Mouse (Mus musculus) T-helper 2 cell (primary cell): ENCODE results near the gene Zxdc.

ENCODE experiments used
- in situ Hi-C: fragments of 300-600 bp; cut with MboI, MseI; formaldehyde crosslinking; loops from one replicate; pipeline ENCODE4 v1.15.1; 2025; ENCODE audit warnings: high pct_unique_total_duplicates

Zxdc gene

GRCm38 (mm10) chr6:90451512-90451911 lies 82.2 kb downstream of the Zxdc start:
- in situ Hi-C loops, result no loop called here

- in situ Hi-C loops, result no loop called here
These were observed 83.3 kb downstream of the Zxdc start for GRCm38 (mm10) chr6:90452603-90453002.
